Mouse (Mus musculus): ENCODE measurements around the gene Cybc1.

Cybc1 gene

DNA sequence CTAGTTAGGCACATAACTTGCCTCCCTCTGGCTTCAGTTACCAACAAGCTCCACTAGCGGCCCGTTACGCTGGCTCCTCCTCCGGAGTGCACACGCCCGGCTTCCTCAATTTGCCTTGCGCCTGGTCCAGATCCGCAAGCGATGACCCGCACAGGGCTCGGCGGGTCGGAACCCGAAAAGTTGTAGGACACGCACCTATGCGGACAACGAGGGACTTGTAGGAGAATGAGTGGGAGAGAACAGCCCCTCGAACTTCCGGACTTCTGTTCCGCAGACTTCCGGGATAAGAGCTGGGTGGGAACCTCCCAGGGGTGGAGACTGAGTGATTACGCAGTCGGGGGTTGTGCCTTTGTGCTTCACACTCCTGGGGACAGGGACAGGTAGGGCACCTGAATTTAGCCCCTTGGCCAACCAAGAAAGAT is at the start of gene Cybc1:
TSS of gene Cybc1 (minus strand) at position 305 of the 422 bp plus-strand sequence.
- peak; percentile 90 for DNase-seq (ENCODE audit: low read depth, low spot score)

GRCm38 (mm10) chr11:121278011-121278410 is 48.9 kb upstream of the Cybc1 start:
- no peak for DNase-seq (ENCODE audit: low read depth, low spot score)

- DNase-seq (ENCODE audit: low read depth, low spot score), result no peak
These were observed 48.4 kb upstream of the Cybc1 start for GRCm38 (mm10) chr11:121277516-121277915.

- DNase-seq (ENCODE audit: low read depth, low spot score), result no peak
These were observed 32.0 kb upstream of the Cybc1 start for GRCm38 (mm10) chr11:121261074-121261473.

- DNase-seq (ENCODE audit: low read depth, low spot score), result peak; percentile 20
These were observed 31.2 kb upstream of the Cybc1 start for GRCm38 (mm10) chr11:121260211-121260906.

DNA sequence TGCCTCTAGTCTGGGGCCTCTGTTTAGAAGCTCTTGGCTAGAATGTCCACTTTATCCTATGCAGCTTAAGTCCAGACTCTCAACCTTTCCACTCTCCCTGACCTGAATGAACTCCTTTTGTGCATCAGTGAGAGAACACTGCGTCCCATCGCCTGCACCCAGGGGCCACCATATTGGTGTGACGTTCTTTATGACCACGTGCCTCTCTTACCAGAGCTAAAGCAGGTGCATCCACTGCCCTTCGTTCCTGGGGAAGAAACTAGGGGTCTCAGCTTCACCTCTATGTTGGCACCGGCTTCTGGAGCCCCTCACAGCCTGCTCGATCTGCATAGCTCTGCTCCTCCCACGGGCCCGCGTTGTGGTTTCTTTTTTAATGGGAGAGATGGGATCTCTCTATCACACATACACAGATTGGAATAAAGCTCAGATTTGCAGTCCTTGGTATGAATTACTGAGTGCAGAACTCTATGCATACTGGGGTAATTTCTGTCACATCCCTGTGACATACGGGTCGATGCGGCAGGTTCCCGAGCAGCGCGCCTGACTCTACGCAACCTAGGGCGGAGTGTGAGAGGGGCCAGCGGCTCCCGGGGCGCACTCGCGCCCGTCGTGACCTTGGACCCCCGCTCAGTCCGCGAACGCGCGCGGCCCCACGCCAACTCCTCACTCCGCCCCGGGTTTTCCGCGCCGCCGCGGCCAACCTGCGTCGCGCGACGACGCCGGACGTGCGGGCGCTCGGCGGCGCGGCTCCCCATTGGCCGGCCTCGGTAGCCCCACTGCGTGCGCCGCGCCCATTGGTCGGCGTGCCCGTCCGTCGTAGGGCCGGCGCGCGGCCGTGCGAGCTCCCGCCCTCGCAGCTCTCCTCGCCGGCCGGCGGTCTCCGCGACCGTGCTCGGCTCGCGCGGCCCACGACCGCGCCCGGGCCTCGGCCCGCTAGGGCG is 30.3 kb upstream of the Cybc1 start, which contains the start of gene Foxk2:
TSS of gene Foxk2 (plus strand) at position 831 of the 941 bp plus-strand sequence.
- peak; percentile 83 for DNase-seq (ENCODE audit: low read depth, low spot score)

DNA sequence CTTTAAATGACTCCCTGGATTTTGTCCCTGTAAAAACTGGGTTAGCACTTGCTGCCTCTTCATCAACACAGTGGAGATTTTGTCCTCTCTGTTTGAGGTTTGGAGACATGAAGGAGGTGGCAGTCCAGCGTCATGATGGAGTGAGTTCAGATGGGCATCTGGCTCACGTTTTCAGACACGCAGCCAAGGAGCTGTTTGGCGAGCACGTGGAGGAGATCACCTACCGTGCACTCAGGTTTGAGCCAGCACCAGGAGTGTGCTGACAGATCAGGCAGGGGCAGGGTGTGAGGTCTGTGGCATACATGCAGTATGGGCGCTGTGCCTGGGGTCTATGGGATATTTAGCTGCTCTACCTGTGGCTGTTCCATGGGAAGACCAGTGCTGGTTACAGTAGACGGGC is 21.1 kb upstream of the Cybc1 start:
- DNase-seq (ENCODE audit: low read depth, low spot score), result no peak

DNA sequence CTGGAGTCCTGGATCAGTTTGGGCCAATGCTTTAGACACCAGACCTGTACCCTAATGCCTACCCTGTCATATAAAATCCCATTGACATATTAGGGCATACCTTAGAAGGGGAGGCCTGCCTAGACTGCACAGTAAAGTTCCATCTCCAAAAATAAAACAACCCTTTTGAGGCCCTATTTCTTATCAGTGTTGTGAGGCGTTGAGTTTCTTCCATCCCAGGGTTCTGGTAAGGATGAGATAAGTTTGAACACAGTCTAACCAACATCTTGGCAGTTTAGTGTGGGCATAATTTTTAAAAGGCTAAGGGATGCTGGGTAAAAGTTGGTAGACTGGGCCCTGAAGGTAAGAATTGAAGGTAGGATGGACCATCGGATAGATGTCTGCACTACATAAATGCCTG is 10.5 kb upstream of the Cybc1 start:
- DNase-seq (ENCODE audit: low read depth, low spot score), result no peak

GRCm38 (mm10) chr11:121237345-121238128 is 8.4 kb upstream of the Cybc1 start:
- peak; percentile 46 for DNase-seq (ENCODE audit: low read depth, low spot score)

- DNase-seq (ENCODE audit: low read depth, low spot score), result peak; percentile 100
These were observed 7.6 kb upstream of the Cybc1 start, which contains the start of gene Narf for GRCm38 (mm10) chr11:121236564-121237344. Gene Narf, plus strand, starts transcription at chr11:121237253.

GRCm38 (mm10) chr11:121235475-121236238 is 6.5 kb upstream of the Cybc1 start:
- peak; percentile 66 for DNase-seq (ENCODE audit: low read depth, low spot score)

DNA sequence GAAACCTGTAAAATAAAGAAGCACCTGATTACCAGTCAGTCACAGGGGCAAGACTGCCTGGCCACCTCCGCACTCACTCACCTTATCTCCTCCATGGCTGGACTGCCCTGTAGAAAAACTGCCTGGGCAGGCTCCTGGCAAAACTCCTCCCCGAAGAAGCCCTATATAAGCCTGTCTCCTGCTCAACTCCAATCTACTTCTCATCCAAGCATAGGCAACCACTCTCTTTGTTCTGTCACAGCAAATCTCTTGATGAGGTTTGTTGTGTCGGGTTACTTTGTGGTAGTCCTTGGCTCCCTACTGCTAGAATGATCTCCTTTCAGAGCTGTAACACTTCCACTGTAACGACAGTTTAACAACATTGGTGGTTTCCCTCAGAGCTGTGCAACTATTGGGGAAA is 3.6 kb upstream of the Cybc1 start:
- DNase-seq (ENCODE audit: low read depth, low spot score), result no peak

DNA sequence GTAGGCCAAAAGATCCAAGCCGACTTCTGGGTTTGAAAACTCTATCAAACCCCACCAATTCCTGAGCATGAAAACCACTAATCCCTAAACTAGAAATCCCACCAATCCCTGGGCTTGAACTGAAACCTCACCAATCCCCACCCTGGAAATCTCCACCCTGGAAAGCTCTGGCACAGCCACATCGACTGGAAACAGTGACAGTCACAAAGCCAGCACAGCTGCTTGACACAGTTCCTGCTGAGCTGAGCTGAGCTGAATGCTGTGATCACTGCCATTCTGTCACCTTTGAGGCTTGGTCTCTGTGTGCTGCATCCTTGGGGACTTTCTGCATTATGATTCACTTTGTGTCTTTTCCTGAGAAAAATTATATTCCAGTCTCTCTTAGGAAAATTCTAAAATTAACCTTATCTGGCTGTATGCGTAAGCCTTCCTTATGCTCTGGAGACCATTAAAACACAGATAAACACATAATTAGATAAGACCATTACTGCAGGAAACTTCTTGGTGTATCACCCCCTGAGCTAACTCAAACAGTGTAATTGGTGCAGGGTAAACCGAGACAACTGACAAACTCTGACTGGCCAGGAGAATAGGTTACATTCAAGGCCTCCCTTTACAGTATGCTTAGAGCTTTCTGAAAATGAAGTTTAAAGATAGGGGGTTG is 2.6 kb upstream of the Cybc1 start:
- no peak for DNase-seq (ENCODE audit: low read depth, low spot score)

GRCm38 (mm10) chr11:121231191-121231590 is 2.1 kb upstream of the Cybc1 start:
- DNase-seq (ENCODE audit: low read depth, low spot score), result no peak

DNA sequence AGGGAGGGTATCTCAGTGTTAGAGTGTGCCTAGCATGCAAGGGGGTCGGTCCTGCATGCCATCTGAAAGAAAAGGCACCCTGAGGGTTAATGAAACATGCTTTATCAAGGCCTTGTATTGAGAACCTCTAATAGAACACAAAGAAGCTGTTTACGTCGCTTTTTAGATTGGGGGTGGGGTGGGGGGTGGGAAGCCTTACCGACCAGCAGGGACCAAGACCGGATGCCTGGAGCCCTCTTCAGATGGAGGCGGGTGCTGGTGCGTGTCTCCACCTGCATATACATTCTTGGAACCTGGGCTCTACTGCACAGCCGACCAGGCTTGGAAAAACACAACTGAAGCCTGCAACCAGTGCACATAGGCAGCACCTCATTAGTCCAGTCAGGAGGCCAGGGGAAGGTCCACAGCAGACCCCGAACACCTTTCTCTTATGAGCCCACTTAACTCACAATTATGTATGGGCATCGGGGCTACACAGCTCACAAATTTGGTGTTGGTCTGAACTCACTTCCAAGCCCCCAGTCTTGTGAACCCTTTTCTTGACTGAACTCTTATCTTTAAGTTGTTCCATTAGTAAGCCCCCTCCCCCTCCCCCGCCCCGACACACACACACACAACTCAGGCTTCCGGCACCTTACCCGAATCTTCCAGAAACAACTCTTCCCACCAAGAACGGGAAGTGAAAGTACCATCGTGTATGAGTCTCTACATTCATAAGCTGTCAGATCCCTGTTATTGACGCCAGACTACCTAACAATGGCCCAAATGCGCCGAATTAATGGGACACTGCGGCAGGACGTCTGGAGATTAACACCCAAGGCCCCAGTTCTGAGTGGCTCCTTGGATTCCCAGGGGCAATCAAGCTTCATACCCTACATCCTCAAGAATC is 749 bp downstream of the Cybc1 start:
- DNase-seq (ENCODE audit: low read depth, low spot score), result no peak

DNA sequence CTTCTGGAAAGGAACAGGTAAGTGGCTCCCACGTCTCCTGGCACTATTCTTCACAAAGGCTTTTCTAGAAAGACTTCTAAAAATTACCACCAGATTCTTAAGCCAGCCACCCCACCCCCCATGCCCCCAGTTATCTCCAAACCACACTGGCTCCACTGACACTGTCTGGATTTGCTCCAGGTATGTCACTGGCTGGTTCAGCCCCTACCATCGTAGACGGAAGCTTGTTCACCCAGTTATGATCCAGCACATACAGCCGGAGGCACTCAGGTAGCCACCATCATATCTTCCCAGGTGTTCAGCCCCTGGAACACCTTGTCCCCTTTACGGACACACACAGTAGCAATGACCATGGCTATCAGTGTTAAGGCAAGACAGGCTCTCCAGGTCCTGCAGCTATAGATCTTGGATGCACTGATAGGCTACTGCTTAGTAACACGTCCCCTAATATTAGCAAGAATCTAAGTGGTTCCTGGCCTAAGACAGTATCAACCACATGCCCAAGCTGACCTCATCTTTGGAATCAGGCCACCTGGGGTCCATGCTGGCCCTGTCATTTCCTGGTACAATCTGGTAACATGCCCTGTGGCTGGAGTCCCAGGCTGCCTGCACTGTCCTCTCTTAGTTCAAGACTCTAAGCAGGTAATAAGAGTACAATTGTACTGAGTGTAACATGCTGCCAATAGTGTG is 7.7 kb downstream of the Cybc1 start:
- no peak for DNase-seq (ENCODE audit: low read depth, low spot score)

- no peak for DNase-seq (ENCODE audit: low read depth, low spot score)
These were observed 8.4 kb downstream of the Cybc1 start for GRCm38 (mm10) chr11:121220771-121221170.

DNA sequence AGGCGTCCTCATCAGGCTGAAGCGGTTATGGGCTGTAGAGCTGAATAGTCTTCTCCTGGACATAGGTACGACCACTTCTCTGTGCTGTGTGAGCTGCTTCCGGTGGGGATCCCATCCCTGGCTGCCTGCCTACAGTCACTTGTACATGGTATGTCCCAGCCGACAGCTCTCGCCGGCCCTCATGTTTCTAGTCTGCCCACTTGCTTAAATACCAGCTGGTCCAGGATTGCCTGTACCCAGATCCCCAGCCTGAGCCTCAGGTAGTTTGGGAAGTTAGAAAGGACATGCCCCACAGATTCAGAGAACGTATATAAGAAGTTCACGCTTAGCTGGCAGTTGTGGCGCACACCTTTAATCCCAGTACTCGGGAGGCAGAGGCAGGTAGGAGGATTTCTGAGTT is 9.3 kb downstream of the Cybc1 start:
- no peak for DNase-seq (ENCODE audit: low read depth, low spot score)

Measured in ES-CJ7 (cell line).